Mouse (Mus musculus): ENCODE measurements around the gene Pycard. TPM values are rescaled to one million over a fixed set of nuclear protein-coding genes. Genes with fewer than 3 reads are reported as not detected.

The Pycard gene
- total RNA-seq, 2 experiments from 2014 or later: 5.7 to 12.2 TPM

DNA sequence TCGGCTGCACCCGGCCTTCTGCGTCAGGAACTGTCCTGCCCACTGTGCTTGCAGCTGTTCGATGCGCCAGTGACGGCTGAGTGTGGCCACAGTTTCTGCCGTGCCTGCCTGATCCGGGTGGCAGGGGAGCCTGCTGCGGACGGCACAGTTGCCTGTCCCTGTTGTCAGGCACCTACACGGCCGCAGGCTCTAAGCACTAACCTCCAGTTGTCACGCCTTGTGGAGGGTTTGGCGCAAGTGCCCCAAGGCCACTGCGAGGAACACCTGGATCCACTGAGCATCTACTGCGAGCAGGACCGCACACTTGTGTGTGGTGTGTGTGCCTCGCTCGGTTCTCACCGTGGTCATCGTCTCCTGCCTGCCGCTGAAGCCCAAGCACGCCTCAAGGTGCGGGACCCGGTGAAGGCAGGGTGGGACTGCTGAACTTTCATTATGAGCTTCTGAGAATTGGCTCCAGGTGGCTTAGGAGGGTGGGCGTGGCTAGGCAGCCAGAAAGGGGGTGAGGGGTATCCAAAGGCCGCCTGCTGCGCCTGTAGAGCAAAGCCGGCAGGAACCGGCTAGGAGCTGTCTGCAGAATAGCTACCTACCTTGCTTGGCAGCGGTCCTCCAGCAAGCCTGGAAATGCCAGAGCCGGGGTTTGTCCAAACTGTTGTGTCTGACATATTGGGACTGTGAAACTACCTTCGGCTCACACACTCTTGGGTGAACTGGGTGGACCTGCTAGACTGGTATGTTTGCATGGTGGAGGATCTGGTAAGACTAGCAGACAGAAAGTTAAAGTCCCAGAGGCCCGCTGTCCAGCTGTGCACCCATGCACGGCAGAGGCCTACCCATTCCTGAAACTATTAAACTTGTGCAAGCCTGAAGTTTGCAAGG, 11.1 kb upstream of the Pycard start:
- no peak for ATAC-seq (replicated peaks; ENCODE audit: low FRiP score, poor library complexity, severe bottlenecking)

DNA sequence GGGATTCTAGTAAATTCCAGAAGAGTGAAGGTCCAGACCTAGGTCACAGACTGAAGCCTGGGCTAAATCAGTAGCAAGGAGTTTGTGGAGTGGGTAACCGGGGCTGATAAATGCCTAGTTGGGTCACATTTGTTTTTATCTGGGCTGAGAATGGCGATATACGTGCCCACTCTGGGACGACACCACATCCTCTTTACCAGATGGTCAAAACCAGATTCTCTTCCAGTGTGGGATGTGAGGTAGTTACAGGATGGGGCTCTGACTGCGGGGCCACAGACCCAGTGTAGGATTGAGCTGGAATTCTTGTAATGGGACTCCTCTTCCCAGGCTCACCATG, 10.5 kb upstream of the Pycard start:
- no peak for ATAC-seq (replicated peaks; ENCODE audit: low FRiP score, poor library complexity, severe bottlenecking)

DNA sequence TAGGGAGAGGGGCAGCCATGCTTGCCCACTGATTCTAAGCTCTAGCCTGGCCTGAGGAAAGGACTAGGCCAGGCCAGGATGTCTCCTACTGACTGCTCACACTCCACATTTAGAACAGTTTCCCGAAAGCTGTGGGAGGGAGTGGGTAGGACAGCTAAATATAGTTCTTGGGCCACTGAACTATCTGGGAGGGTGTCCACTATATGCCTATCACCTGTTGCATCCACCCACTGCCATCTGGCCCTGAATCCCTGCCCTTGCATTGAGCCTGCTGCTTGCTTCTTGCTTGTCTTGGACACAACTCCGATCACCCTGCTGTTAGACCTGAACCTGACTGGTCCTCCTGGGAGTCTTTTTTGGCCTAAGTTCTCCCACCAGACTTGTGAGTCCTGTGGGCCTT, 10.0 kb upstream of the Pycard start, which contains the start of gene Trim72:
Gene Trim72, plus strand, starts transcription at position 262 of the 400 bp plus-strand sequence.
- ATAC-seq (replicated peaks; ENCODE audit: low FRiP score, poor library complexity, severe bottlenecking): no peak

DNA sequence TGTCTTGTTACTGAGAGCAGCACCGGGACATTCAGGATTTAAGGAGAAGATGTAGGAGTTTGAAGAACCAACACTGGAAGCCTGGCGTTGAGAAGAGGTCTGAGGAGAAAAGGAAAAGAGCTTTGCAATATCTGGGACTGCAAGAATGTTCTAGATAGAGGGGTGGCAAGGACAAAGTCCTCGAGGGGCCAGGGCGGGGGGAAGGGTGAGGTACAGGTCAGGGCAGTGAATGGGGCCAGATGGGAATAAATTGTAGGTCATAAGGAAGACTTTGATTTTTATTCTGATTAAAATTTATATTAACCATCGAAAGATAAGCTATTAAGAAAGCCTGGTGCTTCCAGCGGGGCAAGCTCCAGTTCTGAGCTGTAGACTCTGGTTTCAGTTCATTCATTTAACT, 9.4 kb upstream of the Pycard start:
- no peak for ATAC-seq (replicated peaks; ENCODE audit: low FRiP score, poor library complexity, severe bottlenecking)

DNA sequence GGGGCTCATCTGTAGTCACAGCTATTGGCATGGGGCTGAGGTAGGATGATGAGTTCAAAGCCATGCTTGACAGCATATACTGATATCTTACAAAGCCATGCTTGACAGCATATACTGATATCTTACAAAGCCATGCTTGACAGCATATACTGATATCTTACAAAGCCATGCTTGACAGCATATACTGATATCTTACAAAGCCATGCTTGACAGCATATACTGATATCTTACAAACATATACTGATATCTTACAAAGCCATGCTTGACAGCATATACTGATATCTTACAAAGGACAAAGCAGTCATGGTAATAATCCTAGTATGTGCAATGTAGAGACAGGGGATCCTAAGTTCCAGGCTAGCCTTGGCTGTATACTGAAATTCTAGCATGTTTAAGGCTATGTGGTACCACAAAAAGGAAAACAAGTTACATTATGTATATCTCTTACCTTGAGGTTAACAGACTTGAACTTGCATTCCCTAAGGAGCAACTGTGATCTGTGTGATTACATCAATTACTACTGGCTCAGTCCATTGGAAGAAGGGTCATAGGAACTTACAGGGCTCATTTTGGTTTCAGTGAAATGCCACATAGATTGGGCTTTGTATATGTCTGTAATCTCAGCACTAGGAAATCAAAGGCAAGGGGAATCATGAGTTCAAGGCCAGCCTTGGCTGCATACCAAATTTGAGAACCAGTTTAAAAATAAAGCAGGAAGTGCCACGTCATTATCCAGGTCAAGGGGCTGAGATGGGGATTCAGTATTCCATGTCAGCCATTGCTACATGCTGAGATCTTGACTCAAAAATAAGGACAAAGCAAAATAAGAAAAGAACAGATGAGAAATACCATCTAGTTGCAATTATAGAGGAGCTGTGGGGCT, 6.6 kb upstream of the Pycard start:
- no peak for ATAC-seq (replicated peaks; ENCODE audit: low FRiP score, poor library complexity, severe bottlenecking)

DNA sequence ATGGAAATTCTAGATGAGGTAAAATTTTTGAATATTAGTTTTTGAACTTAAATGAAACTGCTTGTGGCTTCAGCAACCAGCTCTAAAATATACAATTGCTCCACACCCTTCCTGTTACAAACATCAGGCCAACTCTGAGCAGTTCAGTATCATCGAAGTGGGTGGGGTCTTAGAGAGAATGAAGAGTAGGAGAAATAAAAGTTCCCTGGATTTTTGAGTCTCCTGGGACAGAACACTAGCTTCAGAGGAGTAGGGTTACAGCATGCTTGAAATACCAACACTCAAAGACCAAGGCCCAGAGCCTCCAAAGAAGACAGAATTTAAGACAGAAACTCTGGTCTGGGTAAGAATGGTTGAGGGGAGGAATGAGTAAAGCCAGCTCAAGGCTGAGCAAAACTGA, 5.8 kb upstream of the Pycard start:
- ATAC-seq (replicated peaks; ENCODE audit: low FRiP score, poor library complexity, severe bottlenecking): no peak

DNA sequence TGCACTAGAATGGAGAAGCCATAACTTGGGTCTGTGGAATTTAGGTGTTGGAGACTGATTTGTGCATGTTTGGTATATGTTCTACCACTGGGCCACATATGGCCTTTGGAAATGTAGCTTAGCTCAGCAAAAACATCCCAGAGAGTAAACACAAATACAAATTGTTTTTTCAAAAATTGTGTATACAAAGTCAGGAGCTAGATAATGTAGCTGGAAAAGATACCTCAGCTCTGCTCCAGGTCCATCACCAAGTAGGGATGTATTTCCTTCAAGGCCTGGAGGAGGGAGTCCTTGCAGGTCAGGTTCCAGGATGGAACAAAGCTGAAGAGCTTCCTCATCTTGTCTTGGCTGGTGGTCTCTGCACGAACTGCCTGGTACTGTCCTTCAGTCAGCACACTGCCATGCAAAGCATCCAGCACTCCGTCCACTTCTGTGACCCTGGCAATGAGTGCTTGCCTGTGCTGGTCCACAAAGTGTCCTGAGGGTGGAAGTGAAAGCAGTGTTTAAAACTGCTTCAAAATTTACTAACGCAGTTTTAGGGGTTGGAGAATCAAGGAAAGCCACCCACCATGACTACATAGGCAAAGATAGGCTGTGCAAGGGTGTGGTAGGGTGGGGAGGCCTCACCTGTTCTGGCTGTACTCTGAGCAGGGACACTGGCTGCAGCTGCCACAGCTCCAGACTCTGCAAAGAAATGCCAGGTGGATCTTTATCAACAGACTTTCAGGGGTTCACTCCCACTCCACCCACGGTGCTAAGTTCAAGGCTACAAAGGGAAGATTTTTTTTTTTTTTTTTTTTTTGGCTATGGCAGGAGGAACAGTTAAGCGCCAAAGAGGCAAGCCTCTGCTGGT, 953 bp downstream of the Pycard start:
- ATAC-seq (replicated peaks; ENCODE audit: low FRiP score, poor library complexity, severe bottlenecking): no peak

DNA sequence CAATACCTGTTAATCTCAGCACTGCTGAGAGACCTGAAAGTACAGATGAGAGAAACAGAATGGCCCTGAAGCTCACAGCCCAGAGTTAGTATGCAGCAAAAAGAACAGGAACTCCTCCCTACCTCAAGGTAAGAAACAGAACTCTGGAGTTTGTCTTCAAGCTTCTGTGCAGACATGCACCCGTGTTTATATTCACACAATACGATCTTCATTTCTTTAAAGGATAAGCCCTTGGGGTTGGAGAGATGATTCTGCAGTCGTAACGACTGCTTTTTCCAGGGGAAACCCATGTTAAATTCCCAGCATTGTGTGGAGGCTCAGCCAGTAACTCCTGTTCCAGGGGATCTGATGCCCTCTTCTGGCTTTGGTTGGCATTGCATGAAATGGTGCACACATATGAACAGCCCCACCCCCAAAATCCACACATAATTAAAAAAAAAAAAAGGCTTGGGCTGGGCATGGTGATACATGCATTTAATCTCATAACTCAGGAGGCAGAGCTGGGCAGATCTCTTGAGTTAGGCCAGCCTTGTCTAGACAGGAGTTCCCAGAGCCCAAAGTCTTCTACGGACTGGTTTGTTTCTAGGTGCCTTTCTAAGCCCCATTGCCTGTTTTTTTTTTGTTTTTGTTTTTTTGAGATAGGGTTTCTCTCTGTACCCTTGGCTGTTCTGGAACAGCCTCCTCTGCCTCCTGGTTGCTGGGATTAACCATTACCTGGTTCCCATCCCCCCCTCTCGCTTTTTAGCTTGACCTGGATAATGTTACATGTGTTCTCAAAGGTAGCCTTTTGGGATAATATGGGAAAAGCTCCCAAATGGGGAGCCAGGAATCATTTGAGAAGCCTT, 1.8 kb downstream of the Pycard start:
- peak; percentile 72 for ATAC-seq (replicated peaks; ENCODE audit: low FRiP score, poor library complexity, severe bottlenecking)

DNA sequence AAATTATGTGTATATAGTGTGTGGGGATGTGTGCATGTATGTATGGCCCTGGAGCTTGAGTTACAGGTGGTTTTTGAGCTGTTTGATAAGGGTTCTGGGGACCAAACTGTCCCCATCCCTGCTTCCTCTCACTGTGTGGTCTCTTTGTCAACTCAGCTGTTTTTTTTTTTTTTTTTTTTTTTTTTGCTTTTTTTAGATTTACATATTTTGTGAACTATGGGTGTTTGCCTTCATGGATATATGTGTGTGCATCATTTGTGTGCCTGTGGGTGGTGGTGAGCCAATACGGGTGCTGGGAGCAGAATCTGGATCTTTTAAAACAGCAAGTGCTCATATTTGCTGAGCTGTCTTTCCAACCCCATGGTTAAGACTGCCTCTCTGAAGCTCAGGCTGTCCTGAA, 4.8 kb downstream of the Pycard start:
- no peak for ATAC-seq (replicated peaks; ENCODE audit: low FRiP score, poor library complexity, severe bottlenecking)

DNA sequence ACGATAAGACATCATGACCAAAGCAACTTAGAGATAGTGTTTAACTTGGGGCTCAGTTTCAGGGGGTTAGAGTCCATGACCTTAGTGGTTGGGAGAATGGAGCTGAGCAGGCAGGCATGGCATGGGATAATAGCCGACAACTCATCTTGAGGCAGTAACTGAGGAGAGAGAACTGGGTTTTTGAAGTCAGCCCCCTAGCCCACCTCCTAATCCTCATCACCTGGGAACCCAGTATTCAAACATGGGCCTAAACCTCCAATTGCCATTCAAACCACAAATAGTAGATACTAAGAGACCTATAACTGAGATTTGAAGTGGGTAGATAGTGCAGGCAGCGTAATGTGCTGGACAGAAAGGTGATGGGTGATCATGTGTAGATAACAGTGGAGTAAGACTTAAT, 13.1 kb downstream of the Pycard start:
- no peak for ATAC-seq (replicated peaks; ENCODE audit: low FRiP score, poor library complexity, severe bottlenecking)

DNA sequence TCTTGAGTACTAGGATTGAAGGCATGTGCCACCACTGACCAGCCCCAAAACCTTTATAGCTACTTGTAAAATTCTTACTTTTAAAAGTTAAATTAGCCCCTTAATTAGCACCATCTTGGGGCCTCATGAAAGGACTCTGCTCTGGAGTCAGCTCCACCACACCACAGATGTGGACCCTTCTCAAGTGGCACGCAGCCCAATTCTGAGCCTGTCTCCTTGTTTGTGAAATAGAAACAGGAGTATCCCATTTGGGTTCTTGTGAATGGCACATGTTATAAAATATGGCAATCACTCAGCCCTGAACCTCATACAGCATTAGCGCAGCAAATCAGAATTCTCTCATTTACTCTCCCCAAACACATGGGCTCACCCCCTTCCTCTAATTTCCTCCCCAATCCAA, 14.8 kb downstream of the Pycard start:
- ATAC-seq (replicated peaks; ENCODE audit: low FRiP score, poor library complexity, severe bottlenecking): no peak

DNA sequence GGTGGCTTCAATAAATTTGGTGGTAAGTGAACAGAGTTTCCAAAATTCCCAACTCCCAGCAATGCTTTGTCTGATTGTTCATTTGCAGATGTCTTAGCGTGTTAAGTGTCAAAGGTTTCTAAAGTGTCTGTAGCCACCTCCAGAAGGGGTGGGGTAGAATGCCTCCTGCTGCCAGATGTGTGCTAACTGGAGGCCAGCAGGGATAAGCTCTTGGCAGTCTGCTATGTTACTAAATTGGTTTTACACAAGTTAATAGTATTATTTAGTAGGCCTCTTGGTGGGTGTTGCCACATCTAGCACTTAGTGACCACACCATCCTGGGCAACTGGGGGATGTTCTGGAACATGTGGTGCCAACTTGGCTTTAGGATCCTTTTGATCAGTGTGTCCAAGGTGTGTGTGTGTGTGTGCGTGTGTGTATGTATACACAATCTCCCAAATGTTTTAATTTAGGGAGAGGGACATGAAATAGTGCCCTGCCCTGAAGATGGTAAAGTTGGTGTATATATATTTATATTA, 19.2 kb downstream of the Pycard start:
- ATAC-seq (replicated peaks; ENCODE audit: low FRiP score, poor library complexity, severe bottlenecking): no peak

DNA sequence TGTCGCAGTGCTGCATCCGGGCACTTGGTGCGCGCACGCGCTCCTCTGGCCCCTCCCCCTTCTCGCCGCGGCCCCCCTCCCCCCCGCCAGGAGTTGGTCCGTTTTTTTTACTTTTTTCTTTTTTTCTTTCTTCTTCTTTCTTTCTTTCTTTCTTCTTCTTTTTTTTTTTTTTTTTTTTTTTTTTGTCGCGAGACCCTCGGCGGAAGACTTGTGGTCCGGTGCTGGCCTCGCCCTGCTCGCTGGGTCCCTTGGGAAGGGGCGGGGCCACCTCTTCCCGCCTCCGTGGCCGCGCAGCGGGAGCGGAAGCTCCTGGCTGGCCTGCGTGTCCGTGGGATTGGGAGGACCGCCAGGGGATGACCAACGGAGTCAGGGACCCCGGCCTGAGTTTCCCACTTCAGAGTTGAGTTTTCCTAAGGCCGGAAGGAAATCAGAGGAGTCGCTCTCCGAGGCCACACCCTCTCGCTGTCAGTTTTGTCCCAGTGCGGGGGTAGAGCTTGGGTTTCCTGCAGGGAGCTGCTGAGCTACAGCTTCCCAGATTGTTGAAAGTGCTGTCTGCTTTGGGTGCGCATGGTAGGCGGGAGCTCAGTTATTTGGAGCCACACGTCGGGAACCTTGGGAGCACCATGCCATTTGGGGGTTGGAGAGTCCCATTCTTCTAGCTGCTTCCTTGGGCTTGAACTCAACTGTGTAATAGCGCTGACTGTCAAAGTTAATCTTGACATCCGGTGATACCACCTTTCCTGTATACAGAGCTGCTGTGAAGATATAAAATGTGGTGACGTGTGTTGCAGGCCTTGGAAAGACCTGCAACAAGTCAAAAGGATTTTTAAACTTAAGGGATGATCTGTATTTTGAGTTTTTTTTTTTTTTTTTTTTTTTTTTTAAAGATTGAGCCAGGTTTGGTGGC, 25.5 kb downstream of the Pycard start:
- peak; percentile 61 for ATAC-seq (replicated peaks; ENCODE audit: low FRiP score, poor library complexity, severe bottlenecking)

DNA sequence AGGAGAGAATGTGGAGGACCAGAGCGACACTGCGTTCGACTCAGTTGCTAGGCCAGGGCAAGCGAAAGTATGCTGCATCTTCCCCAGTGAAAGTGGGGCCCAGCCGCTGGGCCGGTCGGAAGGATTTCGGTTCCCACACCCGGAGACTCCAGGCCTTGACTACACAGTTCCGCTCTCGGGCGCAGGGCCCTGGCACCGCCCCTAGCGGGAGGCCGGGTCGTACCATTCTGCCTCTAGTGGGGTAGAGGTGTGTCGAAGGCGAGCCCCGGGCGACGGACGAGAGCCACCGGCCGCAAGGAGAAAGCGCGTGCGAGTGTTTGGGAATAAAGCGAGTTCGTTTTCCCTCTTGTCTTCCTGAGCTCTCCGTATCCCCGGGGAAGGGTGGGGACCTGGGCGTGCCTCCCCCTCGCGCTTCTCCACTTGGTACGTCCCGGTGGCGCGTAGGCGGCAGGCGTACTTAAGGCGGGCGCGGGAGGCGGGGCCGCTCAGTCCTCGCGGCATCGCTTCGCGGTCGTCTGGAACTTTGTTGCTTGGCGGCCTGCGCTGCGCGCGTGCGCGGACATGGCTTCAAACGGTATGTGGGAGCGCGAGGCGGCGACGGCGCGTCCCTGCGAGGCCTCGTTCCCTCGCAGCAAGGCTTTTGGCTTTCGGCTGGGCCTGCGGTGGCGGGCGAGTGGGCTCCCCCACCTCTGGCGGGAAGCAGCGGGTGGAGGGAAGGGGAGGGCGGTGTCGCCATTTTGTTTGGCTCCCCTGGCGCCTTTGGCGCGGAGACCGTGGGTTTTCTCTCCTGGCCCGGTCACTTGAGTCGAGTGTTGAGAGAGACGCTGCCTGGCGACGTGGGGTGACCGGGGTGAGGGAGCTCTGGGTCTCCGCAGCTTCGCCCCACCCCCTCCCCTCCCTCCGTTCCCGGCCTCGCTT, 26.4 kb downstream of the Pycard start, which contains the start of gene Fus:
Gene Fus, plus strand, starts transcription at position 454 of the 918 bp plus-strand sequence.
- peak; percentile 89 for ATAC-seq (replicated peaks; ENCODE audit: low FRiP score, poor library complexity, severe bottlenecking)

DNA sequence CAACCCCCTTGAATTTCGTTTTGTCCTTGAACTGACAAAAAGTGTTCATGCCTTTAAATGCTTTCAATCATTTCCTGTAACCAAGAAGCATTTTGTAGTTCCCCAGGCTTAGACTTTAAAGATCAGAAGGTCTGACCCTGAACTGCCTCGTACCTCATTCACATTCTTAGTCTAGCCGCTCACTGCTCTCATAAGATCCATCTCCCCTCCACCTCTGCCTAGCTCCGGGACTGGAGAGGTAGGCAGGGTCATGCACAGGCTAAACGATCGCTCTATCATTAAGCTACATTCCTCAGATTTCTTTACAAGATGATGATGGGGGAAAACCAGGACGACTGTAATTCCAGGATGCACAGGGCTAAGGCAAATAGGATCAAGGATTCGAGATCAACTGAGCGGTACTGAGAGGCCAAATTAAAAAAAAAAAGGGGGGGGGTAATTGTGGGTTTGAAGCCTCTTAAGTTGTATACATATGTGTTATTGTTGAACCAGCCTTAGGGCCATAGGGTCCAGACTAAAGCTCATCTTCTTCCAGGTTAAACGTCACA, 27.2 kb downstream of the Pycard start:
- peak; percentile 18 for ATAC-seq (replicated peaks; ENCODE audit: low FRiP score, poor library complexity, severe bottlenecking)

DNA sequence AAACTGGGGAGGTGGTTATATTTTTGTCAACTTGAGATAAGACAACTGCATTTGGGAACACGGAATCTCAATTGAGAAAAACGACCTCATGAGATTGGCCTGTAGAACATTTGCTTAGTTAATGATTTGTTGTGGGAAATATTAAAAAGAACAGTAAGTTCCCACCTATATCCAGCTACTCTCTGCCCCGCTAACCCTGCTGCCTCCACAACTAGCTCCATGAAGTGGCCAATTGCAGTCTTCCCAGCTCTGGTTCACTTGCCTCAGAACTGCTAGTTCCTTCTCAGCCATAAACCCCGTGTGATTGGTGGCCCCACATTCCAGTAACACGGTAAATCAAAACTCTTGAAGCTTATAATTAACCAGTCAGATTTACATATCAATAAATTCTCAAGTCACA, 34.3 kb downstream of the Pycard start:
- ATAC-seq (replicated peaks; ENCODE audit: low FRiP score, poor library complexity, severe bottlenecking): no peak

Data from erythroid progenitor cell, adult 5-6 weeks (primary cell).